Mouse (Mus musculus): ENCODE data around the gene Ifngr2. TPM values are rescaled to one million over a fixed set of nuclear protein-coding genes. Genes with fewer than 3 reads are reported as not detected.

The Ifngr2 gene
- total and polyA plus RNA-seq, 3 experiments: 100 to 120 (median 120) TPM

DNA sequence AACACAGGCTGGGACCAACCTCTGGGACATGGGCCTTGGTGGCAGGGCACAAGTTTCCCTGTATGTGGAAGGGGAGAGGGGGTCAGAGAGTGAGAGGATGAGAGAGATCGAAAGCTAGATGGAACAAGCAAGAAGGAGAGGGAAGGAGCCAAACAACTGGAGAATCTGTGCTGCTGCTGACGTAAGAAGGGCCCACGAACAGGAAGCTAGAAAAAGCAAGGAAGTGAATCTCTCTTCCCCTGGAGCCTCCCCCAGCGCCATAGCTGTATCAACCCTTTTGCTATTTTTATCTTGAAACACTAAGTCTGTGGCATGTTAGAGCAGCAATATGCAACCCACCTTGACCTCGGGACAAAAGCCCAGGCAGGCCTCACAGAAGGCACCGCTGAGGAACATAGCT lies 8.8 kb upstream of the Ifngr2 start:
- Histone ChIP-seq H3K36me3 (ENCODE audit: control insufficient read depth, insufficient read depth, low read length) (no peaks in the 10 kb centered on the region), H3K27ac (peak overlapping the region; percentile 26; the same call in 1 of the 2 replicates), H3K4me3 (no peak overlapping the region), H3K27me3 (ENCODE audit: control insufficient read depth, insufficient read depth, low read length) (no peaks in the 10 kb centered on the region), H3K4me1 (ENCODE audit: control insufficient read depth, insufficient read depth, low read length) (peaks cover 18% of the 10 kb centered on the region), H3K79me2 (replicated peaks; ENCODE audit: control insufficient read depth, insufficient read depth, low read length) (no peaks in the 10 kb centered on the region), H3K9ac (ENCODE audit: low read depth, low read length) (no peak overlapping the region)
- intact Hi-C loops (cut with DNase I): no loop called here
- TF ChIP-seq POLR2A (IDR thresholded peaks at IDR 0.05; ENCODE audit: insufficient read depth, low read depth, low read length): no peak
- WGBS: 14% methylated on average over 6 of the region's 6 CpGs
- no peak for DNase-seq

GRCm38 (mm10) chr16:91538513-91538912 lies 8.4 kb upstream of the Ifngr2 start:
- no peaks in the 10 kb centered on the region for H3K36me3 ChIP-seq (ENCODE audit: control insufficient read depth, insufficient read depth, low read length)
- no peaks in the 10 kb centered on the region for H3K79me2 ChIP-seq (replicated peaks; ENCODE audit: control insufficient read depth, insufficient read depth, low read length)
- no peak overlapping the region for H3K9ac ChIP-seq (ENCODE audit: low read depth, low read length)
- no peak overlapping the region for H3K27ac ChIP-seq
- H3K27me3 ChIP-seq (ENCODE audit: control insufficient read depth, insufficient read depth, low read length): no peaks in the 10 kb centered on the region
- intact Hi-C loops (cut with DNase I): no loop called here
- no peak overlapping the region for H3K4me3 ChIP-seq
- WGBS: 38% methylated on average over 9 of the region's 9 CpGs
- TF ChIP-seq EP300 (IDR thresholded peaks at IDR 0.05; ENCODE audit: insufficient read depth, low read depth, low read length) (no peak), POLR2A (IDR thresholded peaks at IDR 0.05; ENCODE audit: insufficient read depth, low read depth, low read length) (no peak), CTCF (IDR thresholded peaks at IDR 0.05) (no peak)
- peaks cover 13% of the 10 kb centered on the region for H3K4me1 ChIP-seq (ENCODE audit: control insufficient read depth, insufficient read depth, low read length)
- no peak for DNase-seq

- intact Hi-C loops (cut with DNase I): no loop called here
Measured at GRCm38 (mm10) chr16:91541573-91542081, 5.2 kb upstream of the Ifngr2 start.

DNA sequence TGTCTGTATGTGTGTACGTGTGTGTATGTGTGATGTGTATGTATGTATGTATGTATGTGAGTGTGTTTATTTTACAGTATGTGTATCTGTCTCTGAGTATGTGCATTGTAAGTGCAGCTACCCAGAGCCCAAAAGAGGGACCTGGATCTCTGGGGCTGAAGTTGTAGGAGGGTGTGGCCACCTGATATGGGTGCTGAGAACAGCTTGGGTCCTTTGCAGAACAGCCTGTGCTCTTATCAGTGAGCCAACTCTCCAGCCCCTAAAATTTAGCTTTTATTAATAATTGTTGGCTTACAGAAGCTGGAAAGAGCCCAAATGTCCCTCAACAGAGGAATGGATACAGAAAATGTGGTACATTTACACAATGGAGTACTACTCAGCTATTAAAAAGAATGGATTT lies 3.3 kb upstream of the Ifngr2 start:
- intact Hi-C loops (cut with DNase I): no loop called here
- WGBS: 97% methylated on average over 1 of the region's 1 CpGs
- H3K4me3 ChIP-seq: no peak overlapping the region
- TF ChIP-seq CTCF (IDR thresholded peaks at IDR 0.05) (no peak), EP300 (IDR thresholded peaks at IDR 0.05; ENCODE audit: insufficient read depth, low read depth, low read length) (no peak), POLR2A (IDR thresholded peaks at IDR 0.05; ENCODE audit: insufficient read depth, low read depth, low read length) (no peak)
- no peak overlapping the region for H3K27ac ChIP-seq
- DNase-seq: no peak
- H3K36me3 ChIP-seq (ENCODE audit: control insufficient read depth, insufficient read depth, low read length): no peaks in the 10 kb centered on the region
- no peaks in the 10 kb centered on the region for H3K27me3 ChIP-seq (ENCODE audit: control insufficient read depth, insufficient read depth, low read length)
- peaks cover 16% of the 10 kb centered on the region for H3K4me1 ChIP-seq (ENCODE audit: control insufficient read depth, insufficient read depth, low read length)
- H3K9ac ChIP-seq (ENCODE audit: low read depth, low read length): no peak overlapping the region
- H3K79me2 ChIP-seq (replicated peaks; ENCODE audit: control insufficient read depth, insufficient read depth, low read length): no peaks in the 10 kb centered on the region

More at GRCm38 (mm10) chr16:91541573-91542081, 5.2 kb upstream of the Ifngr2 start:
- Histone ChIP-seq H3K27ac (no peak overlapping the region), H3K79me2 (replicated peaks; ENCODE audit: control insufficient read depth, insufficient read depth, low read length) (no peaks in the 10 kb centered on the region), H3K4me3 (no peak overlapping the region), H3K27me3 (ENCODE audit: control insufficient read depth, insufficient read depth, low read length) (no peaks in the 10 kb centered on the region), H3K36me3 (ENCODE audit: control insufficient read depth, insufficient read depth, low read length) (no peaks in the 10 kb centered on the region), H3K4me1 (ENCODE audit: control insufficient read depth, insufficient read depth, low read length) (peaks cover 20% of the 10 kb centered on the region), H3K9ac (ENCODE audit: low read depth, low read length) (peak overlapping the region; percentile 4; the same call in 1 of the 2 replicates)
- whole genome bisulfite sequencing: 44% methylated on average over 10 of the region's 10 CpGs
- no peak for DNase-seq
- no peak for TF ChIP-seq CTCF (IDR thresholded peaks at IDR 0.05)
- TF ChIP-seq POLR2A (IDR thresholded peaks at IDR 0.05; ENCODE audit: insufficient read depth, low read depth, low read length): no peak
- TF ChIP-seq EP300 (IDR thresholded peaks at IDR 0.05; ENCODE audit: insufficient read depth, low read depth, low read length): no peak

GRCm38 (mm10) chr16:91545597-91546281 lies 1.1 kb upstream of the Ifngr2 start:
- TF ChIP-seq CTCF (IDR thresholded peaks at IDR 0.05) (no peak), POLR2A (IDR thresholded peaks at IDR 0.05; ENCODE audit: insufficient read depth, low read depth, low read length) (no peak), EP300 (IDR thresholded peaks at IDR 0.05; ENCODE audit: insufficient read depth, low read depth, low read length) (no peak)
- no peak overlapping the region for H3K4me3 ChIP-seq
- peaks cover 3% of the 10 kb centered on the region for H3K79me2 ChIP-seq (replicated peaks; ENCODE audit: control insufficient read depth, insufficient read depth, low read length)
- H3K27ac ChIP-seq: peak overlapping the region; percentile 96
- 45% methylated on average over 10 of the region's 10 CpGs for WGBS
- H3K27me3 ChIP-seq (ENCODE audit: control insufficient read depth, insufficient read depth, low read length): no peaks in the 10 kb centered on the region
- intact Hi-C loops (cut with DNase I): loop anchor here (2.0 to 5.0 kb wide), 3 partner anchors 13 to 52 kb away; partner anchors contain the start of gene Tmem50b
- DNase-seq: peak; percentile 34 to 53
- H3K4me1 ChIP-seq (ENCODE audit: control insufficient read depth, insufficient read depth, low read length): peaks cover 16% of the 10 kb centered on the region
- H3K36me3 ChIP-seq (ENCODE audit: control insufficient read depth, insufficient read depth, low read length): peaks cover 2% of the 10 kb centered on the region; the same call in 1 of the 2 replicates
- H3K9ac ChIP-seq (ENCODE audit: low read depth, low read length): no peak overlapping the region

- peaks cover 17% of the 10 kb centered on the region for H3K4me1 ChIP-seq (ENCODE audit: control insufficient read depth, insufficient read depth, low read length)
- intact Hi-C loops (cut with DNase I): loop anchor here (2.0 to 5.0 kb wide), 3 partner anchors 14 to 51 kb away; partner anchors contain the start of gene Tmem50b
Measured at GRCm38 (mm10) chr16:91546391-91546835, 459 bp upstream of the Ifngr2 start.

More at GRCm38 (mm10) chr16:91546391-91546835, 459 bp upstream of the Ifngr2 start:
- peak overlapping the region; percentile 72 for H3K9ac ChIP-seq (ENCODE audit: low read depth, low read length)
- H3K36me3 ChIP-seq (ENCODE audit: control insufficient read depth, insufficient read depth, low read length): peaks cover 2% of the 10 kb centered on the region; the same call in 1 of the 2 replicates
- TF ChIP-seq POLR2A (IDR thresholded peaks at IDR 0.05; ENCODE audit: insufficient read depth, low read depth, low read length) (peak; percentile 27; the same call in 1 of the 2 replicates), EP300 (IDR thresholded peaks at IDR 0.05; ENCODE audit: insufficient read depth, low read depth, low read length) (no peak)
- H3K27ac ChIP-seq: peak overlapping the region; percentile 96
- H3K4me3 ChIP-seq: peak overlapping the region; percentile 96
- H3K27me3 ChIP-seq (ENCODE audit: control insufficient read depth, insufficient read depth, low read length): no peaks in the 10 kb centered on the region
- peak; percentile 56 to 72 for DNase-seq
- WGBS: 14% methylated on average over 14 of the region's 14 CpGs
- peaks cover 3% of the 10 kb centered on the region for H3K79me2 ChIP-seq (replicated peaks; ENCODE audit: control insufficient read depth, insufficient read depth, low read length)
